ENCODE assay signal across 22 mouse cellular contexts in the genomic region with DNA sequence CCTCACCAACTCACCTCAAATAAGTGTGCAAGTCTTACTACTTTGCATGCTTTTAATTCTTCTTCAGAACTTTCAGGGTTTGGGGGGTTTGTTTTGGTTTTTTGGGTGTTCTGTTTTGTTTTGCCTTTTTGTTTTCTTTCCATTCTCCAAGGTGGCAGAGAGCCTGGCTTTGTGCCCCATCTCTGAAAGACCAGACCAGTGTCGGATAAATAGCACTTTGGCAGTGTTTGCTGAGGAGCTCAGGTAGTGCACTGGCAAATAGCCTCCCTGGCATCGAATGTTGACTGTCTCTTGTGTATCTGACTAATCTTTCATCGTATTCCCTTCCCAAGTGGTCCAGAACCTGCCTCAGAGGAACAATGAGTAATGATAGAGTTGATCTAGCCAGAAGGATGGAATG. TPM values are rescaled to one million over a fixed set of nuclear protein-coding genes. Genes with fewer than 3 reads are reported as not detected.
A peak's percentile ranks its signal among the peaks of the same experiment; 100 is the strongest.
DNase-seq lines count a peak whose midpoint lies in the region; ATAC-seq lines count a peak whose summit lies in the region.
"Had no signal": no experiment of that assay in that cellular context is flagged by ENCODE, and none has a peak within 500 bp of the region (broad histone marks: within the 10 kb centered on the region; RNA-seq: fewer than 3 reads in every experiment).

No protein-coding gene starts in this region.

- H3K36me3 ChIP-seq in heart, embryonic 12.5 days, result no peaks in the 10 kb centered on the region
- H3K36me3 ChIP-seq in neural tube, embryonic 14.5 days (ENCODE audit: control insufficient read depth, insufficient read depth, low read length), result no peaks in the 10 kb centered on the region
- H3K36me3 ChIP-seq: embryonic facial prominence, embryonic 13.5 days; embryonic facial prominence, embryonic 15.5 days; forebrain, embryonic 10.5 days had no signal

- no peak overlapping the region for H3K4me3 ChIP-seq in heart, embryonic 12.5 days
- H3K4me3 ChIP-seq in neural tube, embryonic 14.5 days (ENCODE audit: low read depth, low read length), result no peak overlapping the region
- H3K4me3 ChIP-seq: embryonic facial prominence, embryonic 13.5 days; embryonic facial prominence, embryonic 15.5 days; erythroblast, embryonic 14.5 days; forebrain, embryonic 10.5 days; forebrain, embryonic 13.5 days had no signal

- ATAC-seq in heart, embryonic 12.5 days (ENCODE audit: insufficient number of reproducible peaks, low FRiP score), result no peak
- no peak for ATAC-seq in neural tube, embryonic 14.5 days (ENCODE audit: low read depth)
- ATAC-seq: forebrain, embryonic 13.5 days; forebrain, embryonic 16.5 days had no signal

- intact Hi-C loops in left cerebral cortex, postnatal 4 days (cut with DNase I), result no loop called here

- H3K9me3 ChIP-seq in heart, embryonic 12.5 days (replicated peaks), result no peaks in the 10 kb centered on the region
- no peaks in the 10 kb centered on the region for H3K9me3 ChIP-seq in neural tube, embryonic 14.5 days (ENCODE audit: control insufficient read depth, low read length)
- H3K9me3 ChIP-seq: embryonic facial prominence, embryonic 13.5 days; embryonic facial prominence, embryonic 15.5 days; forebrain, embryonic 10.5 days; forebrain, embryonic 13.5 days had no signal

- no peak overlapping the region for H3K4me2 ChIP-seq in heart, embryonic 12.5 days
- H3K4me2 ChIP-seq in neural tube, embryonic 14.5 days (ENCODE audit: low read depth, low read length), result no peak overlapping the region
- H3K4me2 ChIP-seq: embryonic facial prominence, embryonic 13.5 days; embryonic facial prominence, embryonic 15.5 days; forebrain, embryonic 13.5 days had no signal

- H3K27ac ChIP-seq in heart, embryonic 12.5 days (ENCODE audit: poor library complexity, severe bottlenecking), result no peak overlapping the region
- H3K27ac ChIP-seq in neural tube, embryonic 14.5 days (ENCODE audit: low read depth, low read length), result no peak overlapping the region
- H3K27ac ChIP-seq: embryonic facial prominence, embryonic 13.5 days; embryonic facial prominence, embryonic 15.5 days; forebrain, embryonic 10.5 days; forebrain, embryonic 13.5 days had no signal

- WGBS in heart, embryonic 12.5 days, result 89% methylated on average over 3 of the region's 3 CpGs
- 84% methylated on average over 3 of the region's 3 CpGs for WGBS in neural tube, embryonic 14.5 days

- 0 out of 2 replicates have a peak, but pooled peaks cover 6% of the 10 kb centered on the region for H3K4me1 ChIP-seq in heart, embryonic 12.5 days (replicated peaks)
- peaks cover 6% of the 10 kb centered on the region; the same call in 1 of the 2 replicates for H3K4me1 ChIP-seq in neural tube, embryonic 14.5 days (ENCODE audit: control insufficient read depth, insufficient read depth, low read length)

- no peak overlapping the region for H3K9ac ChIP-seq in heart, embryonic 12.5 days
- H3K9ac ChIP-seq in neural tube, embryonic 14.5 days (replicated peaks; ENCODE audit: low read depth, low read length), result 0 out of 2 replicates have a peak overlapping the region, but pooled peaks have one; percentile 3
- H3K9ac ChIP-seq: embryonic facial prominence, embryonic 13.5 days; embryonic facial prominence, embryonic 15.5 days; forebrain, embryonic 13.5 days had no signal

- H3K27me3 ChIP-seq in heart, embryonic 12.5 days (replicated peaks), result no peaks in the 10 kb centered on the region
- no peaks in the 10 kb centered on the region for H3K27me3 ChIP-seq in neural tube, embryonic 14.5 days (ENCODE audit: control insufficient read depth, insufficient read depth, low read length)
- H3K27me3 ChIP-seq: embryonic facial prominence, embryonic 13.5 days; embryonic facial prominence, embryonic 15.5 days; forebrain, embryonic 13.5 days had no signal

- peak; percentile 64 to 72 for DNase-seq in cerebellum, postnatal 14 days
- DNase-seq in cerebellum, postnatal 36 days, result no peak
- peak; percentile 53 for DNase-seq in heart, adult 11 months
- DNase-seq in left cerebral cortex, postnatal 4 days, result peak; percentile 17
- DNase-seq in left cerebral cortex, adult 18-20 months (ENCODE audit: low spot score in 2 of 2), result no peak
- no peak for DNase-seq in neural tube, embryonic 10.5 days (ENCODE audit: extremely low spot score, low spot score)
- DNase-seq: adrenal gland, adult 2 months; adrenal gland, postnatal 10 days; adrenal gland, postnatal 25 days; cerebellum, adult 11 months; cerebellum, adult 18-20 months; cerebellum, adult 8-10 months; cerebellum, adult 9-11 months; embryo, embryonic 11 days had no signal

RNA-seq across cellular contexts. Expression of a gene that starts 3.4 kb away (rescaled TPM):
- 37.8 and 39.7 TPM in 2 replicates for polyA plus RNA-seq in heart, embryonic 12.5 days (2016; fragmentation: Nextera tagmentation; extraction: Ambion mirVana)
- 10 to 100 TPM; 84.9 to 88.1 TPM for total RNA-seq in left cerebral cortex, postnatal 4 days (2021)
- total RNA-seq in left cerebral cortex, adult 18-20 months (2021), result 10 to 100 TPM; 83.4 to 84.9 TPM
- 155 and 218 TPM in 2 replicates for polyA plus RNA-seq in neural tube, embryonic 14.5 days (2014; fragmentation: Nextera tagmentation; extraction: Ambion mirVana)

RNA-seq across cellular contexts. Expression of a gene that starts 51.8 kb away (rescaled TPM):
- polyA plus RNA-seq in heart, embryonic 12.5 days (2016; fragmentation: Nextera tagmentation; extraction: Ambion mirVana), result 10.0 and 11.5 TPM in 2 replicates
- 10 to 100 TPM; 20.0 to 22.6 TPM for total RNA-seq in left cerebral cortex, postnatal 4 days (2021)
- 1 to 10 TPM; 4.0 to 4.8 TPM for total RNA-seq in left cerebral cortex, adult 18-20 months (2021)
- polyA plus RNA-seq in neural tube, embryonic 14.5 days (2014; fragmentation: Nextera tagmentation; extraction: Ambion mirVana), result 12.8 and 13.5 TPM in 2 replicates
- polyA plus RNA-seq: erythroblast, embryonic 14.5 days had no signal

Comparison
In these comparisons a context has a peak if more than half of its experiments do, and no peak if none do; other contexts are left out.
1. DNase-seq: peak in cerebellum, postnatal 14 days (2 of 2), heart, adult 11 months (single experiment) and left cerebral cortex, postnatal 4 days (single experiment); none in cerebellum, postnatal 36 days (0 of 2), left cerebral cortex, adult 18-20 months (0 of 2) and neural tube, embryonic 10.5 days (single experiment).